Mouse (Mus musculus): ENCODE results near the gene Ccdc69. TPM values are rescaled to one million over a fixed set of nuclear protein-coding genes. Genes with fewer than 3 reads are reported as not detected.

Ccdc69 gene
- polyA plus RNA-seq, 1 experiment from 2014 or later: not detected

DNA sequence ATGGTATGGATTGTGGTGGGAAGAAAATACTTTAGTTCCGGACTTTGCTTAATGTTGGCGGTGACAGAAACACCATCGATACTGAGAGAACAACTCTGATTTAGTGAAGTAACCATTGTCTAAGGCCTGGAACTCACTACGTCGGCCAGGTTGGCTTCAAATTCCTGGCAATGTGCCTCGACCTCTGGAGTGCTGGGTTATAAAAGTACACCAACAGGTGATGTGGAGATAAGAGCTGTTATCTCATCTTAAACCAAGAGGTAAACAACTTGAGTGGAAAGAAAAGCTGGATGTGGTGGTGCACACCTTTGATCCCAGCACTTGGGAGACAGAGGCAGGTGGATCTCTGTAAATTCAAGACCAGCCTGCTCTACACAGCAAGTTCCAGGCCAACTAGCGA, 15.2 kb upstream of the Ccdc69 start:
- peaks cover 3% of the 10 kb centered on the region; the same call in 1 of the 2 replicates for H3K4me1 ChIP-seq
- no peak overlapping the region for H3K4me2 ChIP-seq (replicated peaks)
- ATAC-seq (ENCODE audit: low FRiP score, low read depth): no peak
- no peak overlapping the region for H3K9ac ChIP-seq (replicated peaks)
- WGBS: 91% methylated on average over 7 of the region's 7 CpGs
- no peak overlapping the region for H3K4me3 ChIP-seq
- H3K9me3 ChIP-seq: no peaks in the 10 kb centered on the region
- peaks cover under 1% of the 10 kb centered on the region; the same call in 1 of the 2 replicates for H3K27me3 ChIP-seq
- no peaks in the 10 kb centered on the region for H3K36me3 ChIP-seq
- H3K27ac ChIP-seq (replicated peaks): no peak overlapping the region

DNA sequence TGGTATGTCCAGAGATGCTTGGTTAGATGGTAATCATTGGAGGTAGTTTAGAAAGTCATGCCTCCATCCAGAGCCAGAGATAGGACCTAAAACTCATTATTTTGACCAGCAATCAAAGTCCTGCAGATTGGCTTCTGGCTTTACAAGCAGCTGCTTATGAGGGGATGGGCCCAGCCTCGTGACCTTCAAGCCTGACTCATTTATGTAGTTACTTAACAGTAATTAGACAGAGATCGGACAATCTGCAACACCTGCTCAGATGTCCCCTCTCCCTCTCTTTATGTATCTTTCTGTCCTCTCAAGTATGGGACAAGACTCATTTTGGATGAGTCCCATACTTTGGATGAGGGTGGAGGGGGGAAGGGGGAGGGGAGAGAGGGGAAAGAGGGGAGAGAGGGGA, 12.0 kb upstream of the Ccdc69 start:
- Histone ChIP-seq H3K9ac (replicated peaks) (no peak overlapping the region), H3K9me3 (no peaks in the 10 kb centered on the region), H3K4me1 (0 out of 2 replicates have a peak, but pooled peaks cover 3% of the 10 kb centered on the region), H3K27me3 (peaks cover 6% of the 10 kb centered on the region; the same call in 1 of the 2 replicates), H3K4me2 (replicated peaks) (no peak overlapping the region), H3K27ac (replicated peaks) (no peak overlapping the region), H3K4me3 (no peak overlapping the region), H3K36me3 (no peaks in the 10 kb centered on the region)
- 78% methylated on average over 2 of the region's 2 CpGs for WGBS
- no peak for ATAC-seq (ENCODE audit: low FRiP score, low read depth)

DNA sequence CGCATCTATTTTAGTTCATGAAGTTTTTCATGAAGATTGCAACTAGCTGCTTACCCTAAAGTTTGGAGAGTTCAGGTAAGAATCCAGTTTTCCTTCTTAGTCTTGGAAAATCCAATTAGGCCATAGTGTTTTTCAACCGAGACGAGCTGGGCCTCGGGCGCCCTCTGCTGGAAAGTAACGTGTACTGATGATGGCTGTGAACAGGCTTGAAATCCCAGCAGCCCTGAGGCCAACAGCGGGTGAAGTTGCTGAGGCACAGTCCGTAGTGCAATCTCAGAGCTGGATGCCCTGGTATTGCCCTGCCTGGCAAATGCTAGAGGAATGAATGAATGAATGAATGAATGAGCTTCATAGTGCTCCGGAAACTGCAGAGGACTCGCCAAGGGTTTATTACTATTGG, 9.1 kb upstream of the Ccdc69 start:
- H3K9me3 ChIP-seq: no peaks in the 10 kb centered on the region
- WGBS: 7% methylated on average over 10 of the region's 10 CpGs
- no peak overlapping the region for H3K9ac ChIP-seq (replicated peaks)
- H3K27ac ChIP-seq (replicated peaks): no peak overlapping the region
- ATAC-seq (ENCODE audit: low FRiP score, low read depth): no peak
- no peak overlapping the region for H3K4me3 ChIP-seq
- 0 out of 2 replicates have a peak, but pooled peaks cover 3% of the 10 kb centered on the region for H3K4me1 ChIP-seq
- no peaks in the 10 kb centered on the region for H3K36me3 ChIP-seq
- peaks cover 6% of the 10 kb centered on the region; the same call in 1 of the 2 replicates for H3K27me3 ChIP-seq
- no peak overlapping the region for H3K4me2 ChIP-seq (replicated peaks)

DNA sequence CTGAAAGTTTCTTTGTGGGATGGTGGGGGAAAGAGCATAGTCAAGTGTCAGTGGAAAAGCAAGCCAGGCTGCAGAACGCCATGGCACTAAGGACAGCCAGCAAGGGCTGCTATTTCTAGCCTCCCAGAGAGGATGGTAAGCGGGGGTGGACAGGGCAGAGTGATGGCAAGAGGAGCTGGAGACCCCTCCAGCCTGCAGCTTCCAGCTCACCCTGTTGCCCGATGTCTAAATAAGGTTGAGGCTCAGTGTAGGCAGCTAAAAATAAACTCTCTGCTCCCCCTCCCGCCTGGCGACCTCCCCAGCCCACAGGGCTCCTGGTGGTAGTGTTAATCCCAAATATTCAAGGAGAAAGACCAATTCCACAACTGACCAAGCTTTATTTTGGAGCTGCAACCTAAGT, 7.5 kb upstream of the Ccdc69 start:
- H3K4me2 ChIP-seq (replicated peaks): no peak overlapping the region

DNA sequence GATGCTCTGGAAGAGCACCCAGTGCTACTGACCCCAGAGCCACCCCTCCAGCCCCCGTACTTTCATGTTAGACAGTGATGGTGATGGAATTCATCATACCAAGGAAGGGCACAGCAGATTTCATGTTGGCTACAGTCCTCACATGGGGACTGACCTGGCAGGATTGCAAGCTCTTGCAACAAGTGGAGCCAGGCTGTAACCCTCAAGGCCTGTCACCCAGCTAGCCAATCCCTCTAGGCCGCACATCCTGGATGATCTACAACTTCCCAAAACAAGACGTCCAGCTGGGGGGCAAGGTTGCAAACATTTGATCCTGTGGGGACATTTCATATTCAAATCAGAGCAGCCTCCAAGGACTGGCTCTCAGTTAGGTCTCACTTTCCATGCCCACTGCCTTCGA, 6.7 kb upstream of the Ccdc69 start:
- Histone ChIP-seq H3K9me3 (no peaks in the 10 kb centered on the region), H3K4me1 (0 out of 2 replicates have a peak, but pooled peaks cover 3% of the 10 kb centered on the region), H3K4me3 (no peak overlapping the region), H3K4me2 (replicated peaks) (no peak overlapping the region), H3K36me3 (no peaks in the 10 kb centered on the region), H3K27ac (replicated peaks) (no peak overlapping the region), H3K27me3 (peaks cover 6% of the 10 kb centered on the region; the same call in 1 of the 2 replicates), H3K9ac (replicated peaks) (no peak overlapping the region)
- ATAC-seq (ENCODE audit: low FRiP score, low read depth): no peak
- WGBS: 78% methylated on average over 4 of the region's 4 CpGs

More for the DNA sequence above, 7.5 kb upstream of the Ccdc69 start:
- Histone ChIP-seq H3K27me3 (peaks cover 6% of the 10 kb centered on the region; the same call in 1 of the 2 replicates), H3K36me3 (no peaks in the 10 kb centered on the region), H3K9ac (replicated peaks) (no peak overlapping the region), H3K9me3 (no peaks in the 10 kb centered on the region), H3K4me1 (0 out of 2 replicates have a peak, but pooled peaks cover 3% of the 10 kb centered on the region), H3K27ac (replicated peaks) (no peak overlapping the region), H3K4me3 (no peak overlapping the region)
- 49% methylated on average over 5 of the region's 5 CpGs for WGBS
- no peak for ATAC-seq (ENCODE audit: low FRiP score, low read depth)

DNA sequence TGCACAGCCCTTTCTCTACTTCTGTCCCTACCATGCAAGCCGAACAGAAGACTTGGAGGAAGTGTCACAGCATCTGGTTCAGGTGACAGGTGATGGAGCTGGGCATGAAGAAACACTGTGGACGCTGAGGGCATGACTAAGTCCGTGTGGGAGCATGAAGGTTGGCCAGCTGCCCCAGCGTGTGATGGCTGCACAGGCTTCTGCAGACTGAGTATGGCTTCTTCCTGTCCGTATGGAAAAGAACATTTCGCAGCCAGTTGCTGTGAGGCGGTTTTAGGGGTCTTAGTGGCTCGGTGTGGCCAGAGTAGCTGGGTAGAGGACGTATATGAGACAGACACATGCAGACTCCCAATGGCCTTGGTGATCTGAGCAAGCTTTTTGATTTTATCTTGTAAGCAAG, 3.3 kb upstream of the Ccdc69 start:
- no peak for ATAC-seq (ENCODE audit: low FRiP score, low read depth)
- no peaks in the 10 kb centered on the region for H3K9me3 ChIP-seq
- H3K27ac ChIP-seq (replicated peaks): no peak overlapping the region
- peaks cover 31% of the 10 kb centered on the region for H3K27me3 ChIP-seq
- H3K4me1 ChIP-seq: peaks cover 16% of the 10 kb centered on the region
- H3K4me3 ChIP-seq: no peak overlapping the region
- no peak overlapping the region for H3K9ac ChIP-seq (replicated peaks)
- WGBS: 92% methylated on average over 9 of the region's 9 CpGs
- H3K4me2 ChIP-seq (replicated peaks): no peak overlapping the region
- no peaks in the 10 kb centered on the region for H3K36me3 ChIP-seq

DNA sequence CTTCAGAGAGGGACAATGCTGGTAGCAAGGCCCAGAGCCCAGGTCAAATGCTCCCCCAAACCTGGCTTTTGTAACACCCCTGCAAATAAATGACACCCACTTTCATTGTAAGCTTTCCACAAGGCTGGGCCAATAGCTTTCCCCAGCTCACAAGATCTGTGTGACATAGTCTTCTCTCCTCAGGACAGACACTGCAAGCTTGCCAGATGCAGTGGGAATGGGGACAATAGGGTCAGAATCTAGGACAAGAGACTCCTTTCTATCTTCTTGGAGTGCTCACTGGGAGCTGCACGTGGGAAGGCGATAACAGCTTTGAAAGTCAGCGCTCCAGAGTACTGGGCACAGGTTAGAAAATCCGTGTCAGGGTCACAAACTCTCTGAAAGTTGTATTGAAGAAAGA, 1.2 kb upstream of the Ccdc69 start:
- H3K27me3 ChIP-seq: peaks cover 33% of the 10 kb centered on the region

DNA sequence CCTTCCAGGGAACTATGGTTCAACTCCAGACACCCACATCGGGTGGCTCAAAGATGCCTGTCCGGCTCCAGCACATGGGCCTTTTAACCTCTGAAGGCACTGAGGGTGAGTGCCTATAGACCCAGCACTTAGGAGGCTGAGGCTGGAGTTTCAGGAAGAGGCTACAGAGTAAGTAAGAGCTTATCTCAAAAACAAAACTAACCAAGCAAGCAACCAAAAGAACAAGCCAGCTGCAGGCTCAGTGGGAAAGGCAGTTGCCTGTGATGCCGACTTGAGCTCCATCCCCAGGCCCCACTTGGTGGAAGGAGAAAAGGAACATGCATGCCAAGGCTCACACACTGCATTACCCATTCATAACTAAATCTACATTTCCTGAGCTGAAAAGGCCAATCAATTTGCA, 571 bp upstream of the Ccdc69 start:
- no peak for ATAC-seq (ENCODE audit: low FRiP score, low read depth)
- WGBS: 55% methylated on average over 3 of the region's 3 CpGs
- no peak overlapping the region for H3K9ac ChIP-seq (replicated peaks)
- no peak overlapping the region for H3K27ac ChIP-seq (replicated peaks)
- no peak overlapping the region for H3K4me3 ChIP-seq
- no peaks in the 10 kb centered on the region for H3K9me3 ChIP-seq
- peaks cover 16% of the 10 kb centered on the region for H3K4me1 ChIP-seq
- no peaks in the 10 kb centered on the region for H3K36me3 ChIP-seq
- peaks cover 33% of the 10 kb centered on the region for H3K27me3 ChIP-seq
- peak overlapping the region; percentile 92; the same call in 1 of the 2 replicates for H3K4me2 ChIP-seq (replicated peaks)

More for the DNA sequence above, 1.2 kb upstream of the Ccdc69 start:
- Histone ChIP-seq H3K4me3 (no peak overlapping the region), H3K4me1 (peaks cover 16% of the 10 kb centered on the region), H3K9ac (replicated peaks) (no peak overlapping the region), H3K36me3 (no peaks in the 10 kb centered on the region), H3K27ac (replicated peaks) (no peak overlapping the region), H3K9me3 (no peaks in the 10 kb centered on the region), H3K4me2 (replicated peaks) (no peak overlapping the region)
- WGBS: 74% methylated on average over 4 of the region's 4 CpGs
- ATAC-seq (ENCODE audit: low FRiP score, low read depth): no peak

DNA sequence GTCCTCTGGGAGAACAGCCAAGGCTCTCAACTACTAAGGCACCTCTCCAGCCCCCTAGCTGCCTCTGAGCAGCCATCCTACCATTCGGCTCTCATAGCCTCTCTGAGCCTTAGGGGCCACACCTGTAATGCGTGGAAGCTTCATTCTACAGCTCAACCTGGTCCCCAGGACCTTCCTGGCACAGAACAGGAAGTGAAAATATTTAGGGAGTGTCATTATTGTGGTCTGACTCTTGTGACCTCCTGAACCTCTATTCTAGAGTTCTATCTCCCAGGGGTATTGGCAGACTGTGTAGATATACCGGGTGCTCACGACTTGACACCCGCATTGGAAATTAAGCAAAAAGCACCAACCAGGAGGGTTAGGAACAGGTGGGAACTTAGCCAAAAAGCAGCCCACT, 1.7 kb downstream of the Ccdc69 start:
- ATAC-seq (ENCODE audit: low FRiP score, low read depth): no peak
- H3K4me3 ChIP-seq: no peak overlapping the region
- no peak overlapping the region for H3K9ac ChIP-seq (replicated peaks)
- no peaks in the 10 kb centered on the region for H3K36me3 ChIP-seq
- no peaks in the 10 kb centered on the region for H3K9me3 ChIP-seq
- 91% methylated on average over 5 of the region's 5 CpGs for WGBS
- H3K4me2 ChIP-seq (replicated peaks): no peak overlapping the region
- no peak overlapping the region for H3K27ac ChIP-seq (replicated peaks)
- peaks cover 16% of the 10 kb centered on the region for H3K4me1 ChIP-seq
- peaks cover 33% of the 10 kb centered on the region for H3K27me3 ChIP-seq

DNA sequence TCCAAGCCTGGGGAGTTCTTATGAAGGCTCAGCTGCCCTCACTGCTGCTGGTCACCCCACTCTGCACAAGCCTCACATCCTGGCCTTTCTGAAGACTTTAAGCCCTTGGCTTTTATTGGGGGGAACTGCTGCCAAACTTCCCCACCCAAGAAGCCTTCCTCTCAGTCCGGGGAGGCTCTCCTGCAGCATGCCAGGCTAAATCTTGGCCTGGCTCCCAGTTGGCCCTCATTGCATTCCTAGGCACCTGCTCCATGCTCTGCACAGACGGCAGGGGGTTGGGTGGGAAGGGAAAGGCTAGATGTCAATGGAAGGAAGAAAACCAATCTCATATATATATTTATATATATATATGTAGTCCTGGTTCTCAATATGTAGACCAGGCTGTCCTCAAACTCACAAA, 2.3 kb downstream of the Ccdc69 start:
- 86% methylated on average over 2 of the region's 2 CpGs for WGBS

DNA sequence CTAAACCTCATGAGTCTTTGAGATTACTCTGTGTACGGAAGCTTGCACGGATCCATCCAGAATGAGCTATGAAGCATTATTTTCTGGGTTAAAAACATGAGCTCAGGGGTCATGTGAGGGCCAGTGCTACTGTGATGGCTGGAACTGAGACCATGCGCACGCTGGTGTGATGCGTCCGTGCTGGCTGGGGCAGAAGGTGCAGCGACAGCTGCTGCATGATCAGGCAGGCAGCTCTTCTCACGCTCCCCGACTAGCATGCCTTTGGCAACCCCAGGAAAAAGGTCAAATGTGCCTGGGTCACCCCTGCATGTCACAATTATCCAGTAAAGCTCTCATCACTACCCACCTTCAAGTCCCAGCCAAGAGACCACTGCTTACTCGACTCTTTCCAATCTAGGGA, 4.7 kb downstream of the Ccdc69 start:
- no peak overlapping the region for H3K27ac ChIP-seq (replicated peaks)
- no peaks in the 10 kb centered on the region for H3K36me3 ChIP-seq
- no peak overlapping the region for H3K4me2 ChIP-seq (replicated peaks)
- H3K9ac ChIP-seq (replicated peaks): no peak overlapping the region
- H3K9me3 ChIP-seq: no peaks in the 10 kb centered on the region
- no peak for ATAC-seq (ENCODE audit: low FRiP score, low read depth)
- H3K4me1 ChIP-seq: peaks cover 15% of the 10 kb centered on the region
- no peak overlapping the region for H3K4me3 ChIP-seq
- 81% methylated on average over 10 of the region's 10 CpGs for WGBS
- peaks cover 21% of the 10 kb centered on the region for H3K27me3 ChIP-seq

More for the DNA sequence above, 2.3 kb downstream of the Ccdc69 start:
- no peak for ATAC-seq (ENCODE audit: low FRiP score, low read depth)
- Histone ChIP-seq H3K27me3 (peaks cover 33% of the 10 kb centered on the region), H3K4me1 (peaks cover 16% of the 10 kb centered on the region), H3K9me3 (no peaks in the 10 kb centered on the region), H3K27ac (replicated peaks) (no peak overlapping the region), H3K4me3 (no peak overlapping the region), H3K9ac (replicated peaks) (no peak overlapping the region), H3K36me3 (no peaks in the 10 kb centered on the region), H3K4me2 (replicated peaks) (no peak overlapping the region)

DNA sequence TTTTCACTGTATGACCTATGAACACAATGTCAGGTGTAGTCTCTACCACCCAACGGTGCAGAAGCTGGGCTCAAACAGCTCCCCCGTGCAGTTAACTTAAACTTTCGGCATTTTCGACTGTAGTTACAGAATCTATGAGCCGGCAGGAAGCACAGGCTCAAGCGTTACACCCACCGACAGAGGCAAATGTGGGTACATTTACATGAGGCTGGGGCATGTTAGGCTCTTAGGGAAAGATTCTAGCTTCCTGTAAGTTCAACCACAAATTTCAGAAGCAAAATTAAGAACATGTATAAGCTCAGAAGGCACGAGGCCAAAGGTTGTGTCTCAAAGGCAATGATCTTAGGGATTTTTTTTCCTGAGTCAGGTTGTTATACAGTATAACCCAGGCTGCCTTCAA, 5.5 kb downstream of the Ccdc69 start:
- WGBS: 94% methylated on average over 8 of the region's 8 CpGs
- no peak overlapping the region for H3K4me2 ChIP-seq (replicated peaks)
- H3K36me3 ChIP-seq: no peaks in the 10 kb centered on the region
- H3K27me3 ChIP-seq: peaks cover 15% of the 10 kb centered on the region
- H3K9me3 ChIP-seq: no peaks in the 10 kb centered on the region
- ATAC-seq (ENCODE audit: low FRiP score, low read depth): no peak
- H3K27ac ChIP-seq (replicated peaks): no peak overlapping the region
- peaks cover 8% of the 10 kb centered on the region for H3K4me1 ChIP-seq
- no peak overlapping the region for H3K4me3 ChIP-seq
- H3K9ac ChIP-seq (replicated peaks): no peak overlapping the region

DNA sequence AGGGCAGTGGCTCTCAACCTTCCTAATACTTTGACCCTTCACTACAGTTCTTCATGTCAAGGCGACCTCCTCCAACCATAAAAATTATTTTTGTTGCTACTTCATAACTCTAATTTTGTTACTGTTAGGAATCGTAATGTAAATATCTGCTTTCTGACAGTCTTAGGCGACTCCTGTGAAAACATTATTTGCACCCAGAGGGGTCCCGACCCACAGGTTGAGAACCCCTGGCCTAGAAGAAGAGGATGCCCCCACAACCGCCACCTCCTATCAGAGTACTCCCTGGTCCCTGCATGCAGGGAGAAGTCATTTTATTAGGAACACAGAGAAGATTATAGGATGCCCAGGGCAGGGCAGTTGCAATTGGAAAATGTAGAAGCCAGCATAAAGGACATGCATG, 6.6 kb downstream of the Ccdc69 start:
- H3K27me3 ChIP-seq: peaks cover 4% of the 10 kb centered on the region; the same call in 1 of the 2 replicates
- H3K4me2 ChIP-seq (replicated peaks): no peak overlapping the region
- no peak overlapping the region for H3K4me3 ChIP-seq
- no peak overlapping the region for H3K9ac ChIP-seq (replicated peaks)
- H3K4me1 ChIP-seq: 0 out of 2 replicates have a peak, but pooled peaks cover 3% of the 10 kb centered on the region
- no peak for ATAC-seq (ENCODE audit: low FRiP score, low read depth)
- no peak overlapping the region for H3K27ac ChIP-seq (replicated peaks)
- H3K9me3 ChIP-seq: no peaks in the 10 kb centered on the region
- 84% methylated on average over 5 of the region's 5 CpGs for WGBS
- H3K36me3 ChIP-seq: no peaks in the 10 kb centered on the region

Data from midbrain, embryonic 12.5 days (tissue).